ENCODE assay signal across 12 mouse cellular contexts in genomic region chr6:135429268-135429909, GRCm38 (mm10).
DNase-seq lines count a peak whose midpoint lies in the region; ATAC-seq lines count a peak whose summit lies in the region.
"Had no signal": no experiment of that assay in that cellular context is flagged by ENCODE, and none has a peak within 500 bp of the region (broad histone marks: within the 10 kb centered on the region; RNA-seq: fewer than 3 reads in every experiment).

No protein-coding gene starts in this region.

- no peak overlapping the region for H3K4me3 ChIP-seq in midbrain, embryonic 12.5 days
- no peak overlapping the region for H3K4me3 ChIP-seq in midbrain, embryonic 16.5 days (ENCODE audit: low read depth, low read length)
- H3K4me3 ChIP-seq in embryonic facial prominence, embryonic 10.5 days, result no peak overlapping the region
- no peak overlapping the region for H3K4me3 ChIP-seq in hindbrain, embryonic 14.5 days (replicated peaks; ENCODE audit: low read length)
- H3K4me3 ChIP-seq: intestine, embryonic 15.5 days; limb, embryonic 12.5 days had no signal

- no peak overlapping the region for H3K9ac ChIP-seq in midbrain, embryonic 12.5 days (replicated peaks)
- no peak overlapping the region for H3K9ac ChIP-seq in midbrain, embryonic 16.5 days (ENCODE audit: low read depth, low read length)
- H3K9ac ChIP-seq in hindbrain, embryonic 14.5 days, result no peak overlapping the region
- H3K9ac ChIP-seq: intestine, embryonic 15.5 days; limb, embryonic 12.5 days had no signal

- no peaks in the 10 kb centered on the region for H3K36me3 ChIP-seq in midbrain, embryonic 12.5 days
- H3K36me3 ChIP-seq in midbrain, embryonic 16.5 days (ENCODE audit: control insufficient read depth, insufficient read depth, low read length), result no peaks in the 10 kb centered on the region
- no peaks in the 10 kb centered on the region for H3K36me3 ChIP-seq in embryonic facial prominence, embryonic 10.5 days (replicated peaks)
- H3K36me3 ChIP-seq in hindbrain, embryonic 14.5 days (replicated peaks; ENCODE audit: control insufficient read depth, insufficient read depth), result no peaks in the 10 kb centered on the region
- H3K36me3 ChIP-seq: G1E; intestine, embryonic 15.5 days; limb, embryonic 12.5 days had no signal

- no peaks in the 10 kb centered on the region for H3K27me3 ChIP-seq in midbrain, embryonic 12.5 days
- H3K27me3 ChIP-seq in midbrain, embryonic 16.5 days (ENCODE audit: control insufficient read depth, insufficient read depth, low read depth, low read length), result no peaks in the 10 kb centered on the region
- H3K27me3 ChIP-seq in embryonic facial prominence, embryonic 10.5 days (replicated peaks; ENCODE audit: low read depth, poor library complexity, severe bottlenecking), result no peaks in the 10 kb centered on the region
- no peaks in the 10 kb centered on the region for H3K27me3 ChIP-seq in hindbrain, embryonic 14.5 days (ENCODE audit: control insufficient read depth, insufficient read depth, low read length)
- H3K27me3 ChIP-seq: intestine, embryonic 15.5 days; limb, embryonic 12.5 days had no signal

- WGBS in midbrain, embryonic 12.5 days, result 64% methylated on average over 8 of the region's 8 CpGs
- 52% methylated on average over 8 of the region's 8 CpGs for WGBS in midbrain, embryonic 16.5 days
- 49% methylated on average over 8 of the region's 8 CpGs for WGBS in embryonic facial prominence, embryonic 10.5 days
- 46% methylated on average over 8 of the region's 8 CpGs for WGBS in hindbrain, embryonic 14.5 days

- DNase-seq in embryonic facial prominence, embryonic 10.5 days (ENCODE audit: low spot score), result peak; percentile 56
- peak; percentile 55 for DNase-seq in hindbrain, embryonic 14.5 days (ENCODE audit: low spot score)
- peak; percentile 45 for DNase-seq in retina, embryonic 14.5 days (ENCODE audit: low spot score)
- DNase-seq in frontal cortex, postnatal 36 days (ENCODE audit: low spot score in 2 of 2), result no peak
- DNase-seq in frontal cortex, postnatal 14 days (ENCODE audit: low spot score in 2 of 2), result no peak
- DNase-seq: adrenal gland, postnatal 14 days had no signal

- H3K27ac ChIP-seq in midbrain, embryonic 12.5 days (replicated peaks), result no peak overlapping the region
- no peak overlapping the region for H3K27ac ChIP-seq in midbrain, embryonic 16.5 days (ENCODE audit: low read length)
- H3K27ac ChIP-seq in embryonic facial prominence, embryonic 10.5 days (replicated peaks), result no peak overlapping the region
- H3K27ac ChIP-seq in hindbrain, embryonic 14.5 days, result no peak overlapping the region
- H3K27ac ChIP-seq: intestine, embryonic 15.5 days; limb, embryonic 12.5 days; macrophage had no signal

- no peak overlapping the region for H3K4me2 ChIP-seq in midbrain, embryonic 12.5 days (replicated peaks)
- no peak overlapping the region for H3K4me2 ChIP-seq in midbrain, embryonic 16.5 days (ENCODE audit: low read length)
- no peak overlapping the region for H3K4me2 ChIP-seq in hindbrain, embryonic 14.5 days (replicated peaks)
- H3K4me2 ChIP-seq: intestine, embryonic 15.5 days; limb, embryonic 12.5 days had no signal

- ATAC-seq in midbrain, embryonic 12.5 days (ENCODE audit: low FRiP score, low read depth), result peak; percentile 44
- no peak for ATAC-seq in midbrain, embryonic 16.5 days
- peak; percentile 43; the same call in 1 of the 2 replicates for ATAC-seq in hindbrain, embryonic 14.5 days (ENCODE audit: low FRiP score)
- ATAC-seq: intestine, embryonic 15.5 days had no signal

- no peaks in the 10 kb centered on the region for H3K9me3 ChIP-seq in midbrain, embryonic 12.5 days
- no peaks in the 10 kb centered on the region for H3K9me3 ChIP-seq in midbrain, embryonic 16.5 days (replicated peaks; ENCODE audit: control insufficient read depth, low read length, poor library complexity, severe bottlenecking)
- H3K9me3 ChIP-seq in embryonic facial prominence, embryonic 10.5 days, result no peaks in the 10 kb centered on the region
- H3K9me3 ChIP-seq in hindbrain, embryonic 14.5 days (ENCODE audit: control insufficient read depth, low read length), result no peaks in the 10 kb centered on the region
- H3K9me3 ChIP-seq: intestine, embryonic 15.5 days; limb, embryonic 12.5 days had no signal

- H3K4me1 ChIP-seq in midbrain, embryonic 12.5 days, result no peaks in the 10 kb centered on the region
- no peaks in the 10 kb centered on the region for H3K4me1 ChIP-seq in midbrain, embryonic 16.5 days (ENCODE audit: control insufficient read depth, insufficient read depth, low read length)
- peaks cover 9% of the 10 kb centered on the region for H3K4me1 ChIP-seq in embryonic facial prominence, embryonic 10.5 days
- H3K4me1 ChIP-seq in hindbrain, embryonic 14.5 days (replicated peaks; ENCODE audit: control insufficient read depth, insufficient read depth, low read length), result no peaks in the 10 kb centered on the region
- H3K4me1 ChIP-seq: intestine, embryonic 15.5 days had no signal

Comparison
In these comparisons a context has a peak if more than half of its experiments do, and no peak if none do; other contexts are left out.
1. DNase-seq: peak in embryonic facial prominence, embryonic 10.5 days (single experiment), hindbrain, embryonic 14.5 days (single experiment) and retina, embryonic 14.5 days (single experiment); none in frontal cortex, postnatal 36 days (0 of 2) and frontal cortex, postnatal 14 days (0 of 2).